Mouse (Mus musculus): ENCODE results near the gene Mau2. TPM values are rescaled to one million over a fixed set of nuclear protein-coding genes. Genes with fewer than 3 reads are reported as not detected.

Mau2 gene
- 24.1 TPM for polyA plus RNA-seq (2014; fragmentation: Illumina TruSeq; extraction: RNeasy Lipid Tissue Mini Kit (QIAGEN cat#74804); ENCODE audit: low read depth, low replicate concordance)

DNA sequence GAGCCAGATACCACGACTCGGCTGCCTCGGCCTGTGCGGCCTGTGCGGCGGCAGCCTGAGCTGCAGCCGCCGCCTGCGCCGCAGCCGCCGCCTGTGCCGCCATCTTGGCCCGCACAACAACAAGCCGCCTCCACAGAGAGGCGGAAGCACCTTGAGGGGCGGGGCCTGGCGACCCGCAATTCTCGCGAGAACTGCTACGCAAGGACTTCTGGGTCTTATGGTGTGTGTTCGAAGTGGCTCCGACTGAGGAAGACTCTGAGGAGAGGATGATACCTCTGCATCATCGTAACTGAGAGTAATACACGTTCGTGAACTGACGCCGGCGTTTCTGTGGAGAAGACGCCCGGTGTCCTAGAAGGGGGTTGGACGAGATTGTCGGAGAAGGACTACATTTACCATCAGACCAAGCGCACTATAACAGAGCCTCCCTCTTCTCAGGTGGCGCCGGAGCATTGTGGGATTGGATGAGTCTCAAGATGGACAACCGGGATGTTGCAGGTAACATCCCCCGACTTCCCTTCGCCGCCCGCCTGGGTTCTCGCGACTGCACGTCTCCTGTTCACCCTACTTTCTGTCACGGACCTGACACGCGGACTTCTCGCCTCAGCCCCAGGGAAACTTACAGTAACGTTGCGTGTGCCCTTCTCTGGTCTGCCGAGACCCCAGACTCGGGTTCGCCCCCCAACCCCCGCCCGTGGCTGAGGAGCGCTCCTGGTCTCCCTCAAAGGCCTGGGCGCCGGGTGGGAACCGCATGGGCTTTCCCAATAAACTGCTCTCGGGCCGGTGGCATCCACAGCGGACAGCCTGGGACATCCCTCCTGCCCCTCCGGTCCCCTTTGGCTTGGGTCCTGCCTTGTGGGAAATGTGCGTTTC is at the start of gene Mau2, which contains the start of gene Sugp1:
TSS of gene Mau2 (minus strand) at position 152 of the 873 bp plus-strand sequence.
TSS of gene Sugp1 (plus strand) at position 231 of the 873 bp plus-strand sequence.

GRCm38 (mm10) chr8:70083285-70083684 is 40.8 kb upstream of the Mau2 start, which contains the start of gene Hapln4:
Gene Hapln4 (plus strand): TSS chr8:70083457.

DNA sequence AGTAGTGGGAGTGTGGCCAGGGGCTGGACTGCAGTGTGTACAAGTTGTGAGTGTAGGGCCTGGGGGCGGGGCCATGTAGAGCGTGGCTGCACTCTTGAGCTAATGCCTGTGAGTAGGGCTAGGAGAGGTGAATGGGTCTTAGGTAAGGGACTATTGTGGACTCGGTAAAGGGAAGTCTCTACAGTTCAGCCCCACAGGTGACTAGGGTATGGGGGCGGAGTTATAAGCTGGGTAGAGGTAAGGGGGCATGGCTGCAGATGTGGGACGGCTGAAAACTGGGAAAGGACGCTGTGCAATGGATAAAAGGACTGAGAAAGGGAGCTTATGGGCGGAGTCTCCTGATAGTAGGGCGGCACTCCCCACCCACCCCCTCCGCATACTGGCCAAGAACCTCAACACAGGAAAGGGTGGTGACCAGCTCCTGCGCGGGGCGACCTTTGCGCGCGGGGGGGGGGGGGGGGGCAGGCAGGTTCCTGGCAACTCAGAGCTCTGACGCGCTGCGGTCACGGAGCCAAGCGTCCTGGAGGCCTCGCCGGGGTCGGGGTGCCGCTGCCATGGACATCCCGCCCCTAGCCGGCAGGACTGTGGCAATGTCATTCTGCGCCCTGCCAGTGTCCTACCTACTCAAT is 30.0 kb upstream of the Mau2 start, which contains the start of gene Tm6sf2:
TSS of gene Tm6sf2 (plus strand) at position 484 of the 629 bp plus-strand sequence.

DNA sequence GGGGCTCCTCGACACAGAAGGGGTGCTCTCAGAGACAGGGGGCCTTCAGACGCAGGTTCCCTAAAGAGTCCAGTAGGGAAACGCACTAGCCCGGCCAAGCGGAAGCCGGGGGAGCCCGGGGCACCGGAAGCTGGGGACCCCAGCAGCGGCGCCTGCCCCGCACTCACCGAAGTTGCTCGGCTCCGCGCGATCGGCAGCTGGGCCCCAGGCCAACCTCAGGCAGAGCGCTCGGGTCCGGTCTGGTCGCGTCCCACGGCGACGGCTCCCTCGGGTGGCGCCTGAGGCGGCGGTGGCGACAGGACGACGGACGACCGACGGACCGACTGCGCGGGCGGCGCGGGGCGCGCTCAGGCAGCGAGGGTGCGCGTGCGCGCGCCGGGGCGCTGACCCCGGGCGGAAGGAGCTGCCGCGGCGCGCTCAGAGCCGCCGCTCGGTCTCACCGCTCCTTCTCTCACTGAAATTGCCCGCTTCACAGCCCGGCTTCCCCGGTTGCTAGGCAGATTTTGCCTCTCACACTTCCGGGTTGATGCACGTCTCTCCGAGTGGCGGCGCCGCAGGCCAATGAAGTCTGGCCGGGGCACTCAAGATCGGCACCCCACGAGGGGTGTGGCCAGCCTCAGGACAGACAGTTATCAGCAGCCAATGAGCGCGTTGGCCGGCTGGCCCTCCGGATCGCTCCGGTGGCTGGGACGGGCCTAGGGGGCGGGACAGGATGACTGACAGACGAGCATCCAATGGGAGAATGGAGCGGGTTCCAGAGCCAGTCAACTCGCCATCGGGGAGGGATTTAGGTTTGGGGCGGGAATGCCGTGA is 46.6 kb downstream of the Mau2 start, which contains the start of gene Gatad2a:
TSS of gene Gatad2a (minus strand) at position 609 of the 813 bp plus-strand sequence.

Other genes with a start within 250 kb of the Mau2 start
- 4.4 TPM for gene Gmip, start 234.1 kb downstream of the Mau2 start, polyA plus RNA-seq (2014; fragmentation: Illumina TruSeq; extraction: RNeasy Lipid Tissue Mini Kit (QIAGEN cat#74804); ENCODE audit: low read depth, low replicate concordance)
- gene Lpar2, start 220.3 kb downstream of the Mau2 start, polyA plus RNA-seq (2014; fragmentation: Illumina TruSeq; extraction: RNeasy Lipid Tissue Mini Kit (QIAGEN cat#74804); ENCODE audit: low read depth, low replicate concordance), result 0.18 TPM
- not detected for gene Pbx4, start 210.2 kb downstream of the Mau2 start, polyA plus RNA-seq (2014; fragmentation: Illumina TruSeq; extraction: RNeasy Lipid Tissue Mini Kit (QIAGEN cat#74804); ENCODE audit: low read depth, low replicate concordance)
- 6.1 TPM for gene Cilp2, start 155.0 kb downstream of the Mau2 start, polyA plus RNA-seq (2014; fragmentation: Illumina TruSeq; extraction: RNeasy Lipid Tissue Mini Kit (QIAGEN cat#74804); ENCODE audit: low read depth, low replicate concordance)
- not detected for gene Tssk6, start 140.6 kb downstream of the Mau2 start, polyA plus RNA-seq (2014; fragmentation: Illumina TruSeq; extraction: RNeasy Lipid Tissue Mini Kit (QIAGEN cat#74804); ENCODE audit: low read depth, low replicate concordance)
- gene Ndufa13, start 140.2 kb downstream of the Mau2 start, polyA plus RNA-seq (2014; fragmentation: Illumina TruSeq; extraction: RNeasy Lipid Tissue Mini Kit (QIAGEN cat#74804); ENCODE audit: low read depth, low replicate concordance), result 607 TPM
- 10.9 TPM for gene Yjefn3, start 140.0 kb downstream of the Mau2 start, polyA plus RNA-seq (2014; fragmentation: Illumina TruSeq; extraction: RNeasy Lipid Tissue Mini Kit (QIAGEN cat#74804); ENCODE audit: low read depth, low replicate concordance)
- gene Gatad2a, start 46.4 kb downstream of the Mau2 start, polyA plus RNA-seq (2014; fragmentation: Illumina TruSeq; extraction: RNeasy Lipid Tissue Mini Kit (QIAGEN cat#74804); ENCODE audit: low read depth, low replicate concordance), result 18.1 TPM
- 22.7 TPM for gene Sugp1, start 79 bp upstream of the Mau2 start, polyA plus RNA-seq (2014; fragmentation: Illumina TruSeq; extraction: RNeasy Lipid Tissue Mini Kit (QIAGEN cat#74804); ENCODE audit: low read depth, low replicate concordance)
- gene Tm6sf2, start 30.2 kb upstream of the Mau2 start, polyA plus RNA-seq (2014; fragmentation: Illumina TruSeq; extraction: RNeasy Lipid Tissue Mini Kit (QIAGEN cat#74804); ENCODE audit: low read depth, low replicate concordance), result 1.7 TPM
- gene Hapln4, start 40.7 kb upstream of the Mau2 start, polyA plus RNA-seq (2014; fragmentation: Illumina TruSeq; extraction: RNeasy Lipid Tissue Mini Kit (QIAGEN cat#74804); ENCODE audit: low read depth, low replicate concordance), result not detected
- not detected for gene Ncan, start 78.1 kb upstream of the Mau2 start, polyA plus RNA-seq (2014; fragmentation: Illumina TruSeq; extraction: RNeasy Lipid Tissue Mini Kit (QIAGEN cat#74804); ENCODE audit: low read depth, low replicate concordance)
- gene Nr2c2ap, start 88.6 kb upstream of the Mau2 start, polyA plus RNA-seq (2014; fragmentation: Illumina TruSeq; extraction: RNeasy Lipid Tissue Mini Kit (QIAGEN cat#74804); ENCODE audit: low read depth, low replicate concordance), result 9.2 TPM
- gene Rfxank, start 96.4 kb upstream of the Mau2 start, polyA plus RNA-seq (2014; fragmentation: Illumina TruSeq; extraction: RNeasy Lipid Tissue Mini Kit (QIAGEN cat#74804); ENCODE audit: low read depth, low replicate concordance), result 25.8 TPM
- 32.6 TPM for gene Borcs8, start 96.8 kb upstream of the Mau2 start, polyA plus RNA-seq (2014; fragmentation: Illumina TruSeq; extraction: RNeasy Lipid Tissue Mini Kit (QIAGEN cat#74804); ENCODE audit: low read depth, low replicate concordance)
- gene Mef2b, start 97.0 kb upstream of the Mau2 start, polyA plus RNA-seq (2014; fragmentation: Illumina TruSeq; extraction: RNeasy Lipid Tissue Mini Kit (QIAGEN cat#74804); ENCODE audit: low read depth, low replicate concordance), result not detected
- 82.1 TPM for gene Tmem161a, start 129.6 kb upstream of the Mau2 start, polyA plus RNA-seq (2014; fragmentation: Illumina TruSeq; extraction: RNeasy Lipid Tissue Mini Kit (QIAGEN cat#74804); ENCODE audit: low read depth, low replicate concordance)
- 59.6 TPM for gene Slc25a42, start 169.6 kb upstream of the Mau2 start, polyA plus RNA-seq (2014; fragmentation: Illumina TruSeq; extraction: RNeasy Lipid Tissue Mini Kit (QIAGEN cat#74804); ENCODE audit: low read depth, low replicate concordance)
- 26.3 TPM for gene Sugp2, start 191.5 kb upstream of the Mau2 start, polyA plus RNA-seq (2014; fragmentation: Illumina TruSeq; extraction: RNeasy Lipid Tissue Mini Kit (QIAGEN cat#74804); ENCODE audit: low read depth, low replicate concordance)
- 8.0 TPM for gene Armc6, start 191.7 kb upstream of the Mau2 start, polyA plus RNA-seq (2014; fragmentation: Illumina TruSeq; extraction: RNeasy Lipid Tissue Mini Kit (QIAGEN cat#74804); ENCODE audit: low read depth, low replicate concordance)
- gene Homer3, start 240.1 kb upstream of the Mau2 start, polyA plus RNA-seq (2014; fragmentation: Illumina TruSeq; extraction: RNeasy Lipid Tissue Mini Kit (QIAGEN cat#74804); ENCODE audit: low read depth, low replicate concordance), result 7.0 TPM

Measured in heart, adult 10 weeks (tissue).